Mouse (Mus musculus) spleen, adult 2 months (tissue): ENCODE data around the gene Xkr8. TPM values are rescaled to one million over a fixed set of nuclear protein-coding genes. Genes with fewer than 3 reads are reported as not detected.
"Not testable (repeated sequence)": the region's sequence is repeated elsewhere in the genome, so short reads cannot be mapped to it uniquely, and the experiment has no call there.

Experiments
- DNase-seq, 2 experiments: peaks; one replicate each; pipeline versions ENCODE4 v3.0.0 to v3.0.0-alpha.2; 2012 to 2021; ENCODE audit warnings: low spot score in 2 of 2, low read depth in 1 of 2
- H3K27ac ChIP-seq: fragments of 200-500 bp; 2 replicates; pipeline ENCODE4 v1.5.1; 2012; ENCODE audit warnings: low read length, inconsistent platforms; ENCODE audit not compliant: insufficient read depth
- H3K27me3 ChIP-seq: fragments of 200-500 bp; 2 replicates; pipeline ENCODE4 v1.6.1; 2012; ENCODE audit warnings: mild to moderate bottlenecking, moderate library complexity, low read length, inconsistent platforms; ENCODE audit not compliant: control insufficient read depth, insufficient read depth
- H3K36me3 ChIP-seq: fragments of 200-500 bp; 2 replicates; pipeline ENCODE4 v1.6.1; 2012; ENCODE audit warnings: mild to moderate bottlenecking, low read length, inconsistent platforms; ENCODE audit not compliant: control insufficient read depth, insufficient read depth
- H3K4me1 ChIP-seq: fragments of 200-500 bp; 2 replicates; pipeline ENCODE4 v1.6.1; 2011; ENCODE audit warnings: inconsistent platforms; ENCODE audit not compliant: control insufficient read depth, insufficient read depth, insufficient read length
- H3K4me3 ChIP-seq: fragments of 200-500 bp; 2 replicates; pipeline ENCODE4 v1.5.1; 2011; ENCODE audit warnings: mild to moderate bottlenecking, inconsistent platforms; ENCODE audit not compliant: insufficient read depth, insufficient read length; ENCODE audit errors: extremely low read depth
- CTCF ChIP-seq: fragments of 200-500 bp; IDR thresholded peaks from 2 replicates; pipeline ENCODE4 v1.5.1; 2011; ENCODE audit warnings: mild to moderate bottlenecking, inconsistent platforms; ENCODE audit not compliant: insufficient read depth, insufficient read length, insufficient replicate concordance; ENCODE audit errors: extremely low read depth
- POLR2A ChIP-seq: fragments of 200-500 bp; IDR thresholded peaks from 2 replicates; pipeline ENCODE4 v1.6.1; 2011; ENCODE audit warnings: low read depth, low read length, inconsistent platforms
- WGBS: fragments of 180-500 bp; shearing (Covaris S2); methylation state at CpG from one replicate; pipeline ENCODE4 v1.1.7; 2018; 5-methylcytosine and 5-hydroxymethylcytosine counted together
- polyA plus RNA-seq: library from polyadenylated mRNA; depleted of rRNA; stranded (reverse); fragments of >200 nt; gene quantifications from 2 replicates; pipeline ENCODE4 v1.2.3, GENCODE M21; 2012

The Xkr8 gene
- polyA plus RNA-seq, 1 experiment, result 3.4 TPM

- peak; percentile 98 to 100 for DNase-seq
- H3K4me3 ChIP-seq, result peak within 1 kb of the TSS; percentile 89
- no peak for TF ChIP-seq POLR2A
- TF ChIP-seq CTCF, result no peak
- under 1% methylated on average over 71 of the region's 71 CpGs for WGBS
- H3K4me1 ChIP-seq, result no peaks in the 10 kb centered on the region
- H3K27ac ChIP-seq, result peak within 1 kb of the TSS; percentile 75
- no peaks in the 10 kb centered on the region for H3K27me3 ChIP-seq
- H3K36me3 ChIP-seq, result peaks cover 12% of the 10 kb centered on the region
These were observed 35.8 kb upstream of the Xkr8 start, which contains the start of gene Rpa2 for GRCm38 (mm10) chr4:132767914-132768876. Gene Rpa2 (plus strand): TSS chr4:132768332.

- H3K4me1 ChIP-seq, H3K36me3 ChIP-seq, H3K4me3 ChIP-seq, H3K27ac ChIP-seq, H3K27me3 ChIP-seq, DNase-seq: not testable (repeated sequence)
- 89% methylated on average over 3 of the region's 3 CpGs for WGBS
These were observed 30.8 kb upstream of the Xkr8 start for GRCm38 (mm10) chr4:132763125-132763524.

GRCm38 (mm10) chr4:132762602-132763001 is 30.3 kb upstream of the Xkr8 start:
- TF ChIP-seq CTCF (no peak), POLR2A (no peak)
- H3K4me3 ChIP-seq, result no peak overlapping the region
- WGBS, result 89% methylated on average over 6 of the region's 6 CpGs
- no peak overlapping the region for H3K27ac ChIP-seq
- no peaks in the 10 kb centered on the region for H3K36me3 ChIP-seq
- 0 out of 2 replicates have a peak, but pooled peaks cover 1% of the 10 kb centered on the region for H3K27me3 ChIP-seq
- peaks cover 5% of the 10 kb centered on the region for H3K4me1 ChIP-seq
- DNase-seq, result no peak

- H3K4me3 ChIP-seq, result no peak overlapping the region
- no peak for DNase-seq
- TF ChIP-seq POLR2A, result no peak
- no peak for TF ChIP-seq CTCF
- H3K27me3 ChIP-seq, result peaks cover 12% of the 10 kb centered on the region
- peaks cover 7% of the 10 kb centered on the region for H3K4me1 ChIP-seq
- no peak overlapping the region for H3K27ac ChIP-seq
- 24% methylated on average over 3 of the region's 3 CpGs for WGBS
- no peaks in the 10 kb centered on the region for H3K36me3 ChIP-seq
These were observed 27.9 kb upstream of the Xkr8 start for GRCm38 (mm10) chr4:132760296-132760695.

- no peak for DNase-seq
These were observed 25.4 kb upstream of the Xkr8 start for GRCm38 (mm10) chr4:132757633-132758351.

GRCm38 (mm10) chr4:132756974-132757373 is 24.6 kb upstream of the Xkr8 start, which contains the start of gene Smpdl3b:
Gene Smpdl3b (minus strand): TSS chr4:132757252.
- peaks cover 7% of the 10 kb centered on the region for H3K4me1 ChIP-seq
- 1% methylated on average over 22 of the region's 22 CpGs for WGBS
- DNase-seq, result no peak
- no peak within 1 kb of the TSS for H3K27ac ChIP-seq
- peaks cover 12% of the 10 kb centered on the region for H3K27me3 ChIP-seq
- H3K4me3 ChIP-seq, result peak within 1 kb of the TSS; percentile 55
- no peak for TF ChIP-seq POLR2A
- TF ChIP-seq CTCF, result no peak
- no peaks in the 10 kb centered on the region for H3K36me3 ChIP-seq

More at GRCm38 (mm10) chr4:132757633-132758351, 25.4 kb upstream of the Xkr8 start:
- TF ChIP-seq CTCF (no peak), POLR2A (no peak)
- no peak overlapping the region for H3K4me3 ChIP-seq
- 77% methylated on average over 7 of the region's 7 CpGs for WGBS
- H3K27ac ChIP-seq, result no peak overlapping the region
- H3K36me3 ChIP-seq, result no peaks in the 10 kb centered on the region
- H3K27me3 ChIP-seq, result peaks cover 12% of the 10 kb centered on the region
- peaks cover 7% of the 10 kb centered on the region for H3K4me1 ChIP-seq
